Mouse (Mus musculus) embryo, embryonic 11.5 days (tissue): ENCODE measurements around the gene Slc30a7.
"Not testable (repeated sequence)": the region's sequence is repeated elsewhere in the genome, so short reads cannot be mapped to it uniquely, and the experiment has no call there.

ENCODE experiments used
- DNase-seq: peaks from one replicate; pipeline ENCODE4 v3.0.0-alpha.2; 2012; ENCODE audit warnings: low read depth, low spot score

The Slc30a7 gene

GRCm38 (mm10) chr3:115949220-115949920 lies 57.8 kb downstream of the Slc30a7 start:
- no peak for DNase-seq

- no peak for DNase-seq
Observed at GRCm38 (mm10) chr3:115946272-115946671, 60.9 kb downstream of the Slc30a7 start.

GRCm38 (mm10) chr3:115944376-115944775 lies 62.8 kb downstream of the Slc30a7 start:
- no peak for DNase-seq

GRCm38 (mm10) chr3:115941464-115941863 lies 65.7 kb downstream of the Slc30a7 start:
- DNase-seq: no peak

GRCm38 (mm10) chr3:115940510-115940909 lies 66.7 kb downstream of the Slc30a7 start:
- DNase-seq: no peak

GRCm38 (mm10) chr3:115937807-115938206 lies 69.4 kb downstream of the Slc30a7 start:
- DNase-seq: no peak

GRCm38 (mm10) chr3:115936734-115937599 lies 70.2 kb downstream of the Slc30a7 start:
- DNase-seq: peak; percentile 26

- no peak for DNase-seq
Observed at GRCm38 (mm10) chr3:115933293-115934186, 73.7 kb downstream of the Slc30a7 start.

- no peak for DNase-seq
Observed at GRCm38 (mm10) chr3:115931701-115932100, 75.5 kb downstream of the Slc30a7 start.

- DNase-seq: no peak
Observed at GRCm38 (mm10) chr3:115926531-115926930, 80.7 kb downstream of the Slc30a7 start.

- DNase-seq: no peak
Observed at GRCm38 (mm10) chr3:115924401-115925190, 82.6 kb downstream of the Slc30a7 start.

GRCm38 (mm10) chr3:115907406-115907805 lies 99.8 kb downstream of the Slc30a7 start:
- DNase-seq: not testable (repeated sequence)

GRCm38 (mm10) chr3:115905567-115905966 lies 101.6 kb downstream of the Slc30a7 start:
- no peak for DNase-seq

GRCm38 (mm10) chr3:115905067-115905466 lies 102.1 kb downstream of the Slc30a7 start:
- DNase-seq: no peak

GRCm38 (mm10) chr3:115902301-115902956 lies 104.8 kb downstream of the Slc30a7 start:
- no peak for DNase-seq

GRCm38 (mm10) chr3:115898354-115898948 lies 108.8 kb downstream of the Slc30a7 start:
- DNase-seq: no peak

GRCm38 (mm10) chr3:115893166-115893565 lies 114.0 kb downstream of the Slc30a7 start:
- DNase-seq: no peak

- DNase-seq: no peak
Observed at GRCm38 (mm10) chr3:115892341-115892740, 114.9 kb downstream of the Slc30a7 start.
